Mouse (Mus musculus) urinary bladder, postnatal 4 days (tissue): ENCODE data around the gene Olfr56.
A peak's percentile ranks its signal among the peaks of the same experiment; 100 is the strongest.

Source experiments
- DNase-seq, 2 experiments: peaks; one replicate each; pipeline ENCODE4 v3.0.0; 2021 to 2022; ENCODE audit warnings: low spot score in 2 of 2

Olfr56 gene

GRCm38 (mm10) chr11:49092053-49092586 lies 113.4 kb downstream of the Olfr56 start:
- DNase-seq, result no peak

- no peak for DNase-seq
Measured at GRCm38 (mm10) chr11:49092786-49093185, 114.1 kb downstream of the Olfr56 start.

- DNase-seq, result no peak
Measured at GRCm38 (mm10) chr11:49093861-49094660, 115.4 kb downstream of the Olfr56 start.

GRCm38 (mm10) chr11:49095367-49095766 lies 116.7 kb downstream of the Olfr56 start:
- no peak for DNase-seq

- no peak for DNase-seq
Measured at GRCm38 (mm10) chr11:49100409-49100808, 121.7 kb downstream of the Olfr56 start.

GRCm38 (mm10) chr11:49101500-49101899 lies 122.8 kb downstream of the Olfr56 start:
- DNase-seq, result no peak

- DNase-seq, result peak; percentile 62 to 91
Measured at GRCm38 (mm10) chr11:49103047-49103693, 124.5 kb downstream of the Olfr56 start.

GRCm38 (mm10) chr11:49105752-49106151 lies 127.1 kb downstream of the Olfr56 start:
- no peak for DNase-seq

GRCm38 (mm10) chr11:49107650-49108537 lies 129.2 kb downstream of the Olfr56 start:
- DNase-seq, result no peak

- DNase-seq, result no peak
Measured at GRCm38 (mm10) chr11:49108833-49109232, 130.1 kb downstream of the Olfr56 start.

- no peak for DNase-seq
Measured at GRCm38 (mm10) chr11:49111000-49111399, 132.3 kb downstream of the Olfr56 start.

GRCm38 (mm10) chr11:49112624-49113219 lies 134.0 kb downstream of the Olfr56 start:
- DNase-seq, result no peak

- no peak for DNase-seq
Measured at GRCm38 (mm10) chr11:49114158-49114557, 135.5 kb downstream of the Olfr56 start.

GRCm38 (mm10) chr11:49114774-49115173 lies 136.1 kb downstream of the Olfr56 start, which contains the start of gene Olfr1396:
TSS of gene Olfr1396 (minus strand) at chr11:49114874.
- DNase-seq, result no peak

GRCm38 (mm10) chr11:49119635-49120034 lies 140.9 kb downstream of the Olfr56 start:
- no peak for DNase-seq

- DNase-seq, result no peak
Measured at GRCm38 (mm10) chr11:49124169-49124568, 145.5 kb downstream of the Olfr56 start.

- DNase-seq, result no peak
Measured at GRCm38 (mm10) chr11:49141974-49142373, 163.3 kb downstream of the Olfr56 start, which contains the start of gene Olfr1395. TSS of gene Olfr1395 (plus strand) at chr11:49142274.

GRCm38 (mm10) chr11:49154077-49154476 lies 175.4 kb downstream of the Olfr56 start, which contains the start of gene Olfr1394:
TSS of gene Olfr1394 (plus strand) at chr11:49154377.
- no peak for DNase-seq

- no peak for DNase-seq
Measured at GRCm38 (mm10) chr11:49156821-49157814, 178.4 kb downstream of the Olfr56 start.
